Mouse (Mus musculus): ENCODE data around the gene Itgb3. TPM values are rescaled to one million over a fixed set of nuclear protein-coding genes. Genes with fewer than 3 reads are reported as not detected.
A peak's percentile ranks its signal among the peaks of the same experiment; 100 is the strongest.

The Itgb3 gene
- polyA plus RNA-seq, 1 experiment: 181 TPM

DNA sequence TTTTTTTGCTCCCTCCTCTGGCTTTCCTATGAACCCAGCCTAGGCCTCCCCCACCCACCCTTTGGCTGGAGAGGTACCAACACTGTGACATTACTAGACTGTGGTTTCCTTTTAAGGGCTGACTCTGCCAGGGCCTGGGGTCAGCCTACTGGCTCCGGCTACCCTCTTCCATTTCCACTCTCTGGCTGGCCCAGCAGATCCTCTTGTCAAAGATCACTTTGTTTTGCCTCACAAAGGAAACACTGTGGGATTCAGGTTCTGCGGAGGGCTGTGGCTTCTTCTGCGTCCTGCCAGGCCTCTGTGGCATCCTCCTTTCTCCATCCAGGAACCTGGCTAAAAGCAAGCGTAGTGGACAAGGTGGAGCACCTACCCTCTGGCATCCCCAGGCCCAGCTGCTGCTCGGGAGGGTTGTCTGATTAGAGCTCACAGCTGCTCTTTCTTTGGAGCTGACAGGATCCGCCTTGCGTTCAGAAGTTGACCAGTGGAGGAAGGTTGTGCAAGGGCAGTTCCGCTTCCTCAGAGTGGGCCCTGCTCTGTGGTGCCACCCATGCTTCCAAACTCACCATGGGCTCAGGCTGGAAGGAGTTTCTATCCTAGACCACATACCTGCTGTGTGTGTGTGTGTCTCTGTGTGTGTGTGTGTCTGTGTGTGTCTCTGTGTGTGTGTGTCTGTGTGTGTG is 39.5 kb downstream of the Itgb3 start:
- no peaks in the 10 kb centered on the region for H3K9me3 ChIP-seq
- H3K36me3 ChIP-seq (replicated peaks; ENCODE audit: low read length): peaks cover 68% of the 10 kb centered on the region
- H3K4me3 ChIP-seq (replicated peaks): peak overlapping the region; percentile 79
- TF ChIP-seq FLI1 (IDR thresholded peaks at IDR 0.05; ENCODE audit: low read length): no peak
- TF ChIP-seq GATA1 (IDR thresholded peaks at IDR 0.05; ENCODE audit: borderline replicate concordance, low read length): no peak
- H3K4me1 ChIP-seq: peaks cover 67% of the 10 kb centered on the region
- H3K27me3 ChIP-seq (replicated peaks): no peaks in the 10 kb centered on the region

DNA sequence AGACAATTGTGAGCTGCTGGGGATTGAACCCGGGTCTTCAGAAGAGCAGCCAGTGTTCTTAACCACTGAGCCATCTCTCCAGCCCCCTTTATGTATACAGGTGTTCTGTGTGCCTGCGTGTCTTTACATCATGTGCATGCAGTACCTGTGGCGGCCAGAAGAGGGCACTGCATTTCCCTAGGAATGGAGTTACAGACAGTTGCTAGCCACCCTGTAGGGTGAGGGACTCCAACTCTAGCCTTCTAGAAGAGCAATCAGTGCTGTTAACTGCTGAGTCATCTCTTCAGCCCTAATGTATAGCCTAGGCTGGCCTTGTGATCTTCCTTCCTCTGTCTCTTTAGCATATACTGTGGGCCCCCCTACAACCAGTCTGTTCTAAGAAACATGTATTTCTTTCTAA is 40.8 kb downstream of the Itgb3 start:
- Histone ChIP-seq H3K36me3 (replicated peaks; ENCODE audit: low read length) (peaks cover 55% of the 10 kb centered on the region), H3K27me3 (replicated peaks) (no peaks in the 10 kb centered on the region), H3K4me1 (peaks cover 54% of the 10 kb centered on the region), H3K9me3 (no peaks in the 10 kb centered on the region), H3K4me3 (replicated peaks) (no peak overlapping the region)
- TF ChIP-seq GATA1 (IDR thresholded peaks at IDR 0.05; ENCODE audit: borderline replicate concordance, low read length) (no peak), FLI1 (IDR thresholded peaks at IDR 0.05; ENCODE audit: low read length) (no peak)

DNA sequence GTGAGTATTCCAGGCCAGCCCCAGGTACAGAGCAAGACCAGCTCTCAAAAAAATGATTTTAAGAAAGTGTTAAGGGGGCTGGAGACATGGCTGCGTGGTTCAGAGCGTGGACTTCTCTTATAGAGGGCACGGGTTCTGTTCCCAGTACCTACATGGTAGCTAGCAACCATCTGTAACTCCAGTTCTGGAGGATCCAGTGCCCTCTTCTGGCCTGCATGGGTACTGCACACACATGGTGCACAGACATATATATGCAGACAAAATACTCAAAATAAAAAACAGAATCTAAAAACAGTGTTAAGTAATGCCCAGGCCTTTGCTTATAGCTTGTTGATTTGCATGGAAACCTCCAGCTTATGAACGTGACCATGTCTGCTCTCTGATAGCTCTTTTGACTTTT is 52.8 kb downstream of the Itgb3 start:
- TF ChIP-seq FLI1 (IDR thresholded peaks at IDR 0.05; ENCODE audit: low read length): no peak
- no peaks in the 10 kb centered on the region for H3K27me3 ChIP-seq (replicated peaks)
- H3K36me3 ChIP-seq (replicated peaks; ENCODE audit: low read length): peaks cover 100% of the 10 kb centered on the region
- no peaks in the 10 kb centered on the region for H3K9me3 ChIP-seq
- H3K4me3 ChIP-seq (replicated peaks): no peak overlapping the region
- peaks cover 99% of the 10 kb centered on the region for H3K4me1 ChIP-seq

DNA sequence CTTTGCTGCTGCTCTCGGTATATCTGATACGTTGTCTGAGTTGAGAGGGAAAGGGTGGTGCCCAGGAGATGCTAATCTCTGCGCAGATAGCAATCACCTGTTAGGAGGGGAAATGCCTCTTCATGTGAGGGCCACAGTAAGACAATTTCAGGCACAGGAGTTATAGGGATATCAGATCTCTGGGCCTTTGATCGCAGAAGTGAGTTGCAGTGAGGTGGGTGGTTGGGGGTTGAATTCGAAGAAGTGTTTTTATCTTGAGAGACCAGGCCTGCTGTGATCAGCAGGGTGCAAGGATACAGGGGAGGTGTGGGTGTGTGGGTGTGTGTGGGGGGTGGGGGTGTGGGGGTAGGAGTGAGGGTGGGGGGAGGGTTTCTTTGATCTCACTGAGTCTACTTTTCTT is 53.3 kb downstream of the Itgb3 start:
- TF ChIP-seq FLI1 (IDR thresholded peaks at IDR 0.05; ENCODE audit: low read length) (no peak), GATA1 (IDR thresholded peaks at IDR 0.05; ENCODE audit: borderline replicate concordance, low read length) (no peak)
- peaks cover 99% of the 10 kb centered on the region for H3K4me1 ChIP-seq
- H3K9me3 ChIP-seq: no peaks in the 10 kb centered on the region
- no peak overlapping the region for H3K4me3 ChIP-seq (replicated peaks)
- H3K27me3 ChIP-seq (replicated peaks): no peaks in the 10 kb centered on the region
- H3K36me3 ChIP-seq (replicated peaks; ENCODE audit: low read length): peaks cover 100% of the 10 kb centered on the region

DNA sequence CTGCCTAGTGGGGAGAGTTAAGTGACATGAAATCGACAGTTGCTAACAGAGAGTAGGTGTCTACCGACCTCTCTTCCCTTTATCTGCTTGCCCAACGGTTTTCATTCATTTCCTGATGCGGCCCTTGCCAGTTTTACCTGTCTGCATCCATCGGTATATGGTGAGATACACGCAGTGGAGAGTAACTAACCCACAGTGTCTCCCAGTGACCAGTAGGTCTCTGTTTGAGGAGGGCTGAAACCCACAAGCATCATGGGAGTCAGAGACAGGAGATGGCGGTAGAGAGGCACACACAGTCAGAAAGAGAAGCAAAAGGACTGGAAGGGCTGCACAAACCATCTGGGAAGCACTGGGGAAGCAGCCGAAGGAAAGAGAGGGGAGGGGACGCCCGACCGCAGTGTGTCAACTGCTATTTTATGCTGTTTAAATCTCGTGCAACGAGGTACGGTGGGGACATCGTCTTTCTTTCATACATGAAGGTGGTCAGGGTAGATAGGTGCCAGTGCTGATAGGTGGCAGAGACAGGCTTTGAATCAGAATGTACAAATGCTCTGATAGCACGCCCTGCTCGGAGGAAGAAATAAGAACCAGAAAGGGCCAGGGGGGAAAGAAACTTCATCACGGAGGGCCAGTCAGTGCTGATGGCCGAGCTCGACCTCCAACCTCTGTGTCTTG is 53.9 kb downstream of the Itgb3 start:
- Histone ChIP-seq H3K27me3 (replicated peaks) (no peaks in the 10 kb centered on the region), H3K36me3 (replicated peaks; ENCODE audit: low read length) (peaks cover 100% of the 10 kb centered on the region), H3K9me3 (no peaks in the 10 kb centered on the region), H3K4me1 (peaks cover 99% of the 10 kb centered on the region), H3K4me3 (replicated peaks) (no peak overlapping the region)
- TF ChIP-seq GATA1 (IDR thresholded peaks at IDR 0.05; ENCODE audit: borderline replicate concordance, low read length) (no peak), FLI1 (IDR thresholded peaks at IDR 0.05; ENCODE audit: low read length) (no peak)

DNA sequence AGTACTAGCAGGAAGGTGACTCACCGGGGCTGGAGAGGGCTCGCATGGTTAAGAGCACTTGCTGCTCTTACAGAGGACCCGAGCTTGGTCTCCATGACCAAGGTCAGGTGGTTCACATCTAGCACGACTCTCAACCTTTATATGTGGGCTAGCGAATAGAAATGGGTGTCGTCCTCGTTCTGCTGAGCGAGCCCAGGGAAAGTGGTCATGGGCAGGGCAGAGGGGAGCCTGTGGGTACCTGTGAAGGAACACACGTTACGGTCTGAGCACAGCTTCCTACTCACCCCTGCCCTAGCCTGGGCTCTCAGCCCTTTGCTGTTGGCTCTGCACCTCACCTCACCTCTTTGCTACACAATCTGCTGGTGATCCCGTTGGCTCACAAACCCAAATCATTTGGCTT is 54.8 kb downstream of the Itgb3 start:
- Histone ChIP-seq H3K9me3 (no peaks in the 10 kb centered on the region), H3K36me3 (replicated peaks; ENCODE audit: low read length) (peaks cover 100% of the 10 kb centered on the region), H3K4me3 (replicated peaks) (peak overlapping the region; percentile 57), H3K27me3 (replicated peaks) (no peaks in the 10 kb centered on the region), H3K4me1 (peaks cover 99% of the 10 kb centered on the region)
- TF ChIP-seq FLI1 (IDR thresholded peaks at IDR 0.05; ENCODE audit: low read length): no peak
- no peak for TF ChIP-seq GATA1 (IDR thresholded peaks at IDR 0.05; ENCODE audit: borderline replicate concordance, low read length)

DNA sequence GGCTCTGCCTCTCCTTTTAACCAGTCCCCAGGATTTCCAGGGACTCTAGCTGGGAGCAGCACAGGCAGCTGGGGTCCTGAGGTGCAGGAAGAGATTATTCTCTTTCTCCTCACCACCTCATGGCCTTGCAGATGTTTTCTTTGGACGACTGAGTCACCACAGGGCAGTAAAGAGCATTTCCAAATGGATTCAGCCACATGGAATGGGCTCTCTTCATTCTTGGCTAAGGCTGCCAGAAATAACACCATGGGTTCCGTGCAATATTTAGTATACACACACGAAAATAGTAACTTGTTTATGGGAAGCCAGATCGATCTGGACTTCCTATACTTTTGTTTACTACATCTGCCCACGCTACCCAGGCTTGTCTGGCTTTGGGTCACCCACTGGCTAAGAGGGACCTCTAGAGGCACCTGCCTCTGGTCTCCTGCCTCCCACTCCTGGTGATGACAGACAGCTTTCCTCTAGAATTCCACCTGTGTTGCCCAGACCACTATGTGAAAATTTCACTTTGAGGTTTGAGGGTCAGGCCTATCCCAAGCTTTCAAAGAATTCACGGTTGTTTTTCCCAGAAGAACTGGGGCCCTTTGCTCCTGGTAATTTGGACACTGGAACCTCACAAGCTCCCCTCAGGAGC is 55.6 kb downstream of the Itgb3 start:
- no peak overlapping the region for H3K4me3 ChIP-seq (replicated peaks)
- peaks cover 100% of the 10 kb centered on the region for H3K36me3 ChIP-seq (replicated peaks; ENCODE audit: low read length)
- H3K4me1 ChIP-seq: peaks cover 99% of the 10 kb centered on the region
- no peak for TF ChIP-seq FLI1 (IDR thresholded peaks at IDR 0.05; ENCODE audit: low read length)
- TF ChIP-seq GATA1 (IDR thresholded peaks at IDR 0.05; ENCODE audit: borderline replicate concordance, low read length): no peak
- H3K9me3 ChIP-seq: no peaks in the 10 kb centered on the region
- no peaks in the 10 kb centered on the region for H3K27me3 ChIP-seq (replicated peaks)

DNA sequence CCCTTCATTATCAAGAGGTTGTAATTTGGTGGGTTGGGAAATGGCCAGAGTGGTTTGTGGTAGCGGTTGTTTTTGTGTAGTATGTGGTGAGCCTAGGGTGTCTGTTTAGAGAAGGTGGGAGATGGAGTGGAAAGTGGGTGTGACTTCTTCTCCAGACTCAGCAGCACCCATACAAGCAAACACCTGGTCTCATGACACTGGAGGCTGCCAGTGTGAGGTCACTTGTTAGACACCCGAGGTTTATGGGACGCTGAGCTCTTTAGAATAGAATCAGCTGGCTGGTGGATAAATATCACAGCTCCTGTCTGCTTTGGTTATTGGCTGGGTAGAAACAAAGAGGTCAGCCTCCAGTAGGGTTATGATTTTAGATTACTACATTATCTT is 56.1 kb downstream of the Itgb3 start:
- Histone ChIP-seq H3K4me3 (replicated peaks) (no peak overlapping the region), H3K9me3 (no peaks in the 10 kb centered on the region), H3K36me3 (replicated peaks; ENCODE audit: low read length) (peaks cover 100% of the 10 kb centered on the region), H3K4me1 (peaks cover 99% of the 10 kb centered on the region), H3K27me3 (replicated peaks) (no peaks in the 10 kb centered on the region)
- TF ChIP-seq FLI1 (IDR thresholded peaks at IDR 0.05; ENCODE audit: low read length): no peak
- no peak for TF ChIP-seq GATA1 (IDR thresholded peaks at IDR 0.05; ENCODE audit: borderline replicate concordance, low read length)

DNA sequence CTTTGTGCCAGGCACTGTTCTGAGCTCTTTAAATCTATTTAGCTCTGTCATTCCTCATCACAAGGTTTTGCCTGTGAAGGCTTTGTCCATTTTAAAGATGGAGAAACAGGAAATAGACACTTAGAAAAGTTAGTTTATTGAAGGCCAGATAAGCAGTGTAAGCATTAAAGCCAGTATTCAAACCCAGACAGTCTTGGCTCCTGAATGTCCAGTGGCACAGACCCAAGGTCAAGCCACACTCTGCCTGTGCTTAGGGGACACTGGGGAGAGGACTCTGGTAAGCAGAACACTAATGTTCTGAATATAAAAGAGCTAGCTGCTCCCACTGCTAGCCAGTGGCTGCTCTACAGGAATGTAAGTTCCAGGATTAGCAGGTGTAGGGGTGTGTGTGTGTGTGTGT is 56.6 kb downstream of the Itgb3 start:
- no peak for TF ChIP-seq FLI1 (IDR thresholded peaks at IDR 0.05; ENCODE audit: low read length)
- H3K36me3 ChIP-seq (replicated peaks; ENCODE audit: low read length): peaks cover 100% of the 10 kb centered on the region
- no peaks in the 10 kb centered on the region for H3K27me3 ChIP-seq (replicated peaks)
- peaks cover 99% of the 10 kb centered on the region for H3K4me1 ChIP-seq
- H3K9me3 ChIP-seq: no peaks in the 10 kb centered on the region
- H3K4me3 ChIP-seq (replicated peaks): no peak overlapping the region

DNA sequence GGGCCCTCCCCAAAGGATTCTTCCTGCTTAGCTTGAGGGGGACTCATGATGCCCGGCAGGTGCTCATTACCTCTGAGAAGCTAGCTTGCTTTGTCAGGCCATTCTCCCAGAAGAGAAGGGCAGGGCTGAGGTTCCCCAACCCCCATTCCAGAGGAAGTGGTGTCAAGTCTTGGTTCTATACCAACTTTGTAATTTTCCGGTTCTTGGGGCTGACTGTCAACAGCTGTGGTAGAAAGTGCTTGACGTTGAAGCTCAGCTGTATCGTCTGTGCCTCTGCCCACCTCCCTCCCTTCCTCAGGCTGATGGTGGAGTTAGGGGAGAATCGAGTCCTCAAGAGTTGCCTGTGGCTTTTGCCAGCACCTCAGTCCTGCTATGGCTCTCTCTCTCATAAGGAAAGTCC is 59.6 kb downstream of the Itgb3 start:
- H3K27me3 ChIP-seq (replicated peaks): no peaks in the 10 kb centered on the region
- H3K9me3 ChIP-seq: no peaks in the 10 kb centered on the region
- peaks cover 93% of the 10 kb centered on the region for H3K4me1 ChIP-seq
- TF ChIP-seq GATA1 (IDR thresholded peaks at IDR 0.05; ENCODE audit: borderline replicate concordance, low read length) (no peak), FLI1 (IDR thresholded peaks at IDR 0.05; ENCODE audit: low read length) (no peak)
- peaks cover 99% of the 10 kb centered on the region for H3K36me3 ChIP-seq (replicated peaks; ENCODE audit: low read length)
- H3K4me3 ChIP-seq (replicated peaks): no peak overlapping the region

Data from megakaryocyte, embryonic 14.5 days (primary cell).